Mouse (Mus musculus) liver, embryonic 14.5 days (tissue): Measurements from ENCODE around the gene Khdrbs2. TPM values are rescaled to one million over a fixed set of nuclear protein-coding genes. Genes with fewer than 3 reads are reported as not detected.

Experiments
- ATAC-seq: fragments of 200-750 bp; cut with Nextera tagmentation; 2 replicates; pipeline ENCODE4 v1.8.0; 2017; ENCODE audit warnings: moderate number of reproducible peaks, mild to moderate bottlenecking, moderate library complexity; ENCODE audit not compliant: insufficient read depth
- DNase-seq, 3 experiments: peaks; one replicate each; pipeline ENCODE4 v3.0.0-alpha.2; 2012 to 2013; ENCODE audit warnings: low read depth in 3 of 3, low spot score in 3 of 3
- H3K27ac ChIP-seq: fragments of 300-500 bp; sonication (generic); 2 replicates; pipeline ENCODE4 v1.5.1; 2014; ENCODE audit warnings: moderate library complexity, mild to moderate bottlenecking, control low read depth, inconsistent platforms
- H3K27me3 ChIP-seq: fragments of 300-500 bp; sonication (generic); 2 replicates; pipeline ENCODE4 v1.6.1; 2014; ENCODE audit warnings: mild to moderate bottlenecking, low read length, moderate library complexity; ENCODE audit not compliant: control insufficient read depth, insufficient read depth
- H3K36me3 ChIP-seq: fragments of 300-500 bp; sonication (generic); replicated peaks from 2 replicates; pipeline ENCODE4 v1.6.1; 2014; ENCODE audit warnings: low read depth; ENCODE audit not compliant: control insufficient read depth, insufficient read depth
- H3K4me1 ChIP-seq, 2 experiments: fragments of 200-500 bp in 1 of 2; fragments of 300-500 bp in 1 of 2; sonication (generic) in 1 of 2; replicated peaks; 2 replicates each; pipeline ENCODE4 v1.6.1; 2012 to 2014; ENCODE audit warnings: antibody characterized with exemption in 1 of 2, inconsistent platforms in 1 of 2, low read length in 1 of 2; ENCODE audit not compliant: control insufficient read depth in 2 of 2, insufficient read depth in 2 of 2
- H3K4me2 ChIP-seq: fragments of 300-500 bp; sonication (generic); 2 replicates; pipeline ENCODE4 v1.6.1; 2014; ENCODE audit warnings: low read depth, mild to moderate bottlenecking, control low read depth, moderate library complexity
- H3K4me3 ChIP-seq, 2 experiments: fragments of 200-500 bp in 1 of 2; fragments of 300-500 bp in 1 of 2; sonication (generic) in 1 of 2; 2 replicates each; pipeline ENCODE4 v1.5.1; 2012 to 2014; ENCODE audit warnings: low read depth in 2 of 2, low read length in 2 of 2, mild to moderate bottlenecking in 2 of 2, control low read depth in 1 of 2, inconsistent platforms in 1 of 2, moderate library complexity in 1 of 2; ENCODE audit not compliant: insufficient read depth in 1 of 2
- H3K9ac ChIP-seq: fragments of 300-500 bp; sonication (generic); replicated peaks from 2 replicates; pipeline ENCODE4 v1.6.1; 2014; ENCODE audit warnings: mild to moderate bottlenecking, control low read depth, moderate library complexity
- H3K9me3 ChIP-seq: fragments of 300-500 bp; sonication (generic); 2 replicates; pipeline ENCODE4 v1.6.1; 2016; ENCODE audit warnings: low read length, mixed read lengths; ENCODE audit not compliant: control insufficient read depth
- CTCF ChIP-seq: IDR thresholded peaks from 2 replicates; pipeline ENCODE4 v1.5.1; 2016; ENCODE audit warnings: antibody characterized with exemption, low read depth, control low read depth
- EP300 ChIP-seq: IDR thresholded peaks from 2 replicates; pipeline ENCODE4 v1.6.1; 2016; ENCODE audit warnings: antibody characterized with exemption, low read depth
- WGBS: fragments of 180-500 bp; shearing (Covaris S2); extraction: QIAGEN DNeasy Blood & Tissue Kit; methylation state at CpG from one replicate; pipeline ENCODE4 v1.1.7; 2014; ENCODE audit not compliant: insufficient replicate concordance; 5-methylcytosine and 5-hydroxymethylcytosine counted together
- polyA plus RNA-seq, 2 experiments: library from polyadenylated mRNA; depleted of rRNA in 1 of 2; stranded (reverse) in 1 of 2; unstranded in 1 of 2; fragments of >200 nt; fragmentation: Nextera tagmentation in 1 of 2; extraction: Ambion mirVana in 1 of 2; gene quantifications; 2 replicates each; pipeline versions ENCODE4 v1.2.1 to v1.2.3; 2012 to 2014

Khdrbs2 gene
- polyA plus RNA-seq, 2 experiments, result 0.02 to 0.04 TPM

GRCm38 (mm10) chr1:32632415-32633354, 460.2 kb downstream of the Khdrbs2 start:
- Histone ChIP-seq H3K27me3 (no peaks in the 10 kb centered on the region), H3K4me3 (no peak overlapping the region), H3K4me2 (no peak overlapping the region), H3K9ac (no peak overlapping the region), H3K4me1 (no peaks in the 10 kb centered on the region), H3K27ac (no peak overlapping the region), H3K36me3 (no peaks in the 10 kb centered on the region), H3K9me3 (no peaks in the 10 kb centered on the region)
- WGBS, result 67% methylated on average over 5 of the region's 5 CpGs
- TF ChIP-seq CTCF, result no peak
- TF ChIP-seq EP300, result no peak
- DNase-seq (no peak), ATAC-seq (no peak)

- Histone ChIP-seq H3K9me3 (no peaks in the 10 kb centered on the region), H3K4me3 (no peak overlapping the region), H3K36me3 (no peaks in the 10 kb centered on the region), H3K9ac (no peak overlapping the region), H3K27me3 (no peaks in the 10 kb centered on the region), H3K4me2 (no peak overlapping the region), H3K27ac (no peak overlapping the region), H3K4me1 (no peaks in the 10 kb centered on the region)
- DNase-seq, result no peak
- WGBS, result 63% methylated on average over 4 of the region's 4 CpGs
- ATAC-seq, result no peak
- TF ChIP-seq EP300 (no peak), CTCF (no peak)
Measured at GRCm38 (mm10) chr1:32633404-32633803, 460.9 kb downstream of the Khdrbs2 start.

GRCm38 (mm10) chr1:32639118-32639517, 466.6 kb downstream of the Khdrbs2 start:
- no peaks in the 10 kb centered on the region for H3K36me3 ChIP-seq
- no peaks in the 10 kb centered on the region for H3K4me1 ChIP-seq
- no peak overlapping the region for H3K9ac ChIP-seq
- no peak overlapping the region for H3K4me2 ChIP-seq
- TF ChIP-seq CTCF (no peak), EP300 (no peak)
- DNase-seq, result no peak
- ATAC-seq, result no peak
- H3K4me3 ChIP-seq, result no peak overlapping the region
- H3K27ac ChIP-seq, result no peak overlapping the region
- no peaks in the 10 kb centered on the region for H3K9me3 ChIP-seq
- 66% methylated on average over 5 of the region's 5 CpGs for WGBS
- no peaks in the 10 kb centered on the region for H3K27me3 ChIP-seq

- H3K4me1 ChIP-seq, result no peaks in the 10 kb centered on the region
- no peaks in the 10 kb centered on the region for H3K27me3 ChIP-seq
- ATAC-seq (no peak), DNase-seq (no peak)
- H3K9ac ChIP-seq, result no peak overlapping the region
- H3K36me3 ChIP-seq, result no peaks in the 10 kb centered on the region
- no peaks in the 10 kb centered on the region for H3K9me3 ChIP-seq
- H3K4me2 ChIP-seq, result no peak overlapping the region
- no peak overlapping the region for H3K27ac ChIP-seq
- TF ChIP-seq CTCF (no peak), EP300 (no peak)
- H3K4me3 ChIP-seq, result no peak overlapping the region
- WGBS, result 58% methylated on average over 3 of the region's 3 CpGs
Measured at GRCm38 (mm10) chr1:32649647-32650209, 477.2 kb downstream of the Khdrbs2 start.

GRCm38 (mm10) chr1:32693806-32694205, 521.3 kb downstream of the Khdrbs2 start:
- H3K9me3 ChIP-seq, result no peaks in the 10 kb centered on the region
- H3K27ac ChIP-seq, result no peak overlapping the region
- no peak overlapping the region for H3K9ac ChIP-seq
- no peaks in the 10 kb centered on the region for H3K4me1 ChIP-seq
- ATAC-seq (no peak), DNase-seq (no peak)
- no peaks in the 10 kb centered on the region for H3K36me3 ChIP-seq
- H3K27me3 ChIP-seq, result no peaks in the 10 kb centered on the region
- H3K4me2 ChIP-seq, result no peak overlapping the region
- H3K4me3 ChIP-seq, result no peak overlapping the region
- 63% methylated on average over 9 of the region's 9 CpGs for WGBS
- TF ChIP-seq EP300 (no peak), CTCF (no peak)
